Mouse (Mus musculus): ENCODE data around the gene Fastkd1. TPM values are rescaled to one million over a fixed set of nuclear protein-coding genes. Genes with fewer than 3 reads are reported as not detected.

Fastkd1 gene
- total and polyA plus RNA-seq, 3 experiments, result 9.8 to 15.7 TPM; not detected in 1

GRCm38 (mm10) chr2:69714126-69714525 lies 810 bp upstream of the Fastkd1 start:
- no peak for DNase-seq (ENCODE audit: low read depth, low spot score)
- Histone ChIP-seq H3K27me3 (ENCODE audit: control insufficient read depth in 1 of 2, insufficient read depth in 2 of 2, low read length in 2 of 2) (peaks cover 6 to 14% of the 10 kb centered on the region in 2 experiments), H3K9me3 (replicated peaks; ENCODE audit: insufficient read depth, low read length) (no peaks in the 10 kb centered on the region), H3K9ac (ENCODE audit: control insufficient read depth, low read depth, low read length, poor library complexity, severe bottlenecking) (0 out of 2 replicates have a peak overlapping the region, but pooled peaks have one; percentile 7), H3K79me2 (ENCODE audit: control insufficient read depth, insufficient read depth, low read length, poor library complexity) (peaks cover 2% of the 10 kb centered on the region; the same call in 1 of the 2 replicates), H3K4me1 (ENCODE audit: control insufficient read depth in 1 of 2, insufficient read depth in 2 of 2, low read length in 2 of 2) (no peaks in the 10 kb centered on the region), H3K27ac (ENCODE audit: control insufficient read depth, low read depth, low read length) (no peak overlapping the region), H3K36me3 (ENCODE audit: control insufficient read depth in 1 of 2, insufficient read depth in 2 of 2, low read length in 2 of 2) (peaks cover 0 to 6% of the 10 kb centered on the region in 2 experiments; a peak in 2 of 4 replicates), H3K4me3 (ENCODE audit: control insufficient read depth in 1 of 2, insufficient read depth in 1 of 2, low read depth in 2 of 2, low read length in 2 of 2) (no peak overlapping the region)
- no peak for TF ChIP-seq ZC3H11A (IDR thresholded peaks at IDR 0.05; ENCODE audit: low read depth, low read length)
- no peak for TF ChIP-seq CTCF (IDR thresholded peaks at IDR 0.05 in 2 of 3, conservative IDR thresholded peaks at IDR 0.05 in 1 of 3; ENCODE audit: control insufficient read depth in 1 of 3, insufficient read depth in 1 of 3, low read depth in 2 of 3, low read length in 3 of 3, poor library complexity in 1 of 3, severe bottlenecking in 1 of 3)
- TF ChIP-seq MYB (IDR thresholded peaks at IDR 0.05; ENCODE audit: low read depth, low read length), result no peak
- no peak for TF ChIP-seq POLR2A (IDR thresholded peaks at IDR 0.05; ENCODE audit: control insufficient read depth in 1 of 2, insufficient read depth in 1 of 2, low read depth in 1 of 2, low read length in 2 of 2, poor library complexity in 1 of 2)
- no peak for TF ChIP-seq TCF12 (IDR thresholded peaks at IDR 0.05; ENCODE audit: low read depth, low read length)
- TF ChIP-seq MAX (IDR thresholded peaks at IDR 0.05; ENCODE audit: low read length), result no peak
- no peak for TF ChIP-seq ETS1 (IDR thresholded peaks at IDR 0.05; ENCODE audit: low read depth, low read length)
- TF ChIP-seq UBTF (IDR thresholded peaks at IDR 0.05; ENCODE audit: borderline replicate concordance, insufficient read depth, low read depth, low read length), result no peak
- TF ChIP-seq ZMIZ1 (IDR thresholded peaks at IDR 0.05; ENCODE audit: low read depth, low read length), result no peak
- TF ChIP-seq USF2 (IDR thresholded peaks at IDR 0.05; ENCODE audit: borderline replicate concordance in 1 of 2, insufficient read depth in 1 of 2, low read depth in 1 of 2, low read length in 2 of 2), result no peak

- Histone ChIP-seq H3K9me3 (replicated peaks; ENCODE audit: insufficient read depth, low read length) (no peaks in the 10 kb centered on the region), H3K4me3 (ENCODE audit: control insufficient read depth in 1 of 2, insufficient read depth in 1 of 2, low read depth in 2 of 2, low read length in 2 of 2) (peak overlapping the region; percentile 33 to 41), H3K9ac (ENCODE audit: control insufficient read depth, low read depth, low read length, poor library complexity, severe bottlenecking) (peak overlapping the region; percentile 45), H3K36me3 (ENCODE audit: control insufficient read depth in 1 of 2, insufficient read depth in 2 of 2, low read length in 2 of 2) (peaks cover 0 to 6% of the 10 kb centered on the region in 2 experiments; a peak in 2 of 4 replicates), H3K27ac (ENCODE audit: control insufficient read depth, low read depth, low read length) (no peak overlapping the region), H3K4me1 (ENCODE audit: control insufficient read depth in 1 of 2, insufficient read depth in 2 of 2, low read length in 2 of 2) (no peaks in the 10 kb centered on the region), H3K79me2 (ENCODE audit: control insufficient read depth, insufficient read depth, low read length, poor library complexity) (peaks cover 2% of the 10 kb centered on the region; the same call in 1 of the 2 replicates), H3K27me3 (ENCODE audit: control insufficient read depth in 1 of 2, insufficient read depth in 2 of 2, low read length in 2 of 2) (peaks cover under 1 to 8% of the 10 kb centered on the region in 2 experiments; a peak in 3 of 4 replicates)
- TF ChIP-seq USF1 (IDR thresholded peaks at IDR 0.05; ENCODE audit: low read depth, low read length), result no peak
- no peak for TF ChIP-seq TAL1 (IDR thresholded peaks at IDR 0.05; ENCODE audit: low read length)
- TF ChIP-seq MEF2A (IDR thresholded peaks at IDR 0.05; ENCODE audit: extremely low read depth, insufficient replicate concordance, low read depth, low read length, poor library complexity, severe bottlenecking), result no peak
- no peak for TF ChIP-seq CHD1 (IDR thresholded peaks at IDR 0.05; ENCODE audit: low read depth, low read length)
- no peak for TF ChIP-seq MAZ (IDR thresholded peaks at IDR 0.05; ENCODE audit: low read depth, low read length)
- no peak for DNase-seq (ENCODE audit: low read depth, low spot score)
These were observed 304 bp upstream of the Fastkd1 start for GRCm38 (mm10) chr2:69713626-69714014.

Data from MEL (cell line).